Comparison of ENCODE assay signal across 22 mouse cellular contexts in genomic region chr2:92989593-92989992, GRCm38 (mm10). TPM values are rescaled to one million over a fixed set of nuclear protein-coding genes. Genes with fewer than 3 reads are reported as not detected.
DNase-seq lines count a peak whose midpoint lies in the region; ATAC-seq and TF ChIP-seq lines count a peak whose summit lies in the region.
"Had no signal": no experiment of that assay in that cellular context is flagged by ENCODE, and none has a peak within 500 bp of the region (broad histone marks: within the 10 kb centered on the region; RNA-seq: fewer than 3 reads in every experiment).

No protein-coding gene starts in this region.

- no peaks in the 10 kb centered on the region for H3K9me3 ChIP-seq in limb, embryonic 15.5 days
- H3K9me3 ChIP-seq in limb, embryonic 10.5 days (replicated peaks) = no peaks in the 10 kb centered on the region
- peaks cover 15% of the 10 kb centered on the region; the same call in 1 of the 2 replicates for H3K9me3 ChIP-seq in megakaryocyte, embryonic 14.5 days
- H3K9me3 ChIP-seq in stomach, postnatal 0 days (ENCODE audit: control insufficient read depth, low read length) = no peaks in the 10 kb centered on the region
- H3K9me3 ChIP-seq: heart, embryonic 13.5 days had no signal

- H3K9ac ChIP-seq in limb, embryonic 15.5 days = no peak overlapping the region
- H3K9ac ChIP-seq in stomach, postnatal 0 days (ENCODE audit: low read length) = no peak overlapping the region
- H3K9ac ChIP-seq: hindbrain, embryonic 14.5 days had no signal

- H3K27me3 ChIP-seq in limb, embryonic 15.5 days = no peaks in the 10 kb centered on the region
- no peaks in the 10 kb centered on the region for H3K27me3 ChIP-seq in limb, embryonic 10.5 days (ENCODE audit: low read depth, poor library complexity, severe bottlenecking)
- no peaks in the 10 kb centered on the region for H3K27me3 ChIP-seq in megakaryocyte, embryonic 14.5 days (replicated peaks)
- H3K27me3 ChIP-seq in stomach, postnatal 0 days (ENCODE audit: control insufficient read depth, insufficient read depth, low read length) = no peaks in the 10 kb centered on the region
- H3K27me3 ChIP-seq: heart, embryonic 13.5 days had no signal

- H3K4me2 ChIP-seq in limb, embryonic 15.5 days = no peak overlapping the region
- H3K4me2 ChIP-seq in stomach, postnatal 0 days (replicated peaks; ENCODE audit: low read depth) = no peak overlapping the region
- H3K4me2 ChIP-seq: heart, embryonic 13.5 days; hindbrain, embryonic 14.5 days had no signal

- peaks cover 62% of the 10 kb centered on the region for H3K36me3 ChIP-seq in limb, embryonic 15.5 days
- H3K36me3 ChIP-seq in limb, embryonic 10.5 days = peaks cover 59% of the 10 kb centered on the region
- peaks cover 98% of the 10 kb centered on the region for H3K36me3 ChIP-seq in megakaryocyte, embryonic 14.5 days (replicated peaks; ENCODE audit: low read length)
- peaks cover 3% of the 10 kb centered on the region for H3K36me3 ChIP-seq in stomach, postnatal 0 days (ENCODE audit: control insufficient read depth, insufficient read depth, low read length)

- peak overlapping the region; percentile 80; the same call in 1 of the 2 replicates for H3K27ac ChIP-seq in limb, embryonic 15.5 days
- no peak overlapping the region for H3K27ac ChIP-seq in limb, embryonic 10.5 days
- H3K27ac ChIP-seq in stomach, postnatal 0 days (replicated peaks) = peak overlapping the region; percentile 73
- H3K27ac ChIP-seq: heart, embryonic 13.5 days; hindbrain, embryonic 14.5 days; hindbrain, postnatal 0 days had no signal

- DNase-seq in limb, embryonic 10.5 days (ENCODE audit: low spot score) = no peak
- DNase-seq in stomach, postnatal 0 days (ENCODE audit: low spot score) = no peak
- DNase-seq in thymus, postnatal 4 days = no peak
- DNase-seq: adrenal gland, adult 2 months; adrenal gland, postnatal 14 days; B cell, adult 2 months; cerebellum, adult 11 months; cerebellum, adult 2 months; cerebellum, adult 9-11 months; cerebellum, postnatal 25 days; gastrocnemius, postnatal 25 days; heart, adult 18-20 months; heart, postnatal 14 days; heart, postnatal 4 days had no signal

- TF ChIP-seq EP300 in stomach, postnatal 0 days (optimal IDR thresholded peaks at IDR 0.05) = no peak

- TF ChIP-seq CTCF in stomach, postnatal 0 days (IDR thresholded peaks at IDR 0.05; ENCODE audit: low read depth) = no peak

- peaks cover 30% of the 10 kb centered on the region for H3K4me1 ChIP-seq in limb, embryonic 15.5 days
- peaks cover 31% of the 10 kb centered on the region for H3K4me1 ChIP-seq in limb, embryonic 10.5 days
- H3K4me1 ChIP-seq in megakaryocyte, embryonic 14.5 days = peaks cover 94% of the 10 kb centered on the region
- 0 out of 2 replicates have a peak, but pooled peaks cover 5% of the 10 kb centered on the region for H3K4me1 ChIP-seq in stomach, postnatal 0 days (replicated peaks; ENCODE audit: control insufficient read depth, insufficient read depth)

- no peak overlapping the region for H3K4me3 ChIP-seq in limb, embryonic 15.5 days
- H3K4me3 ChIP-seq in limb, embryonic 10.5 days = no peak overlapping the region
- peak overlapping the region; percentile 66 for H3K4me3 ChIP-seq in megakaryocyte, embryonic 14.5 days (replicated peaks)
- no peak overlapping the region for H3K4me3 ChIP-seq in stomach, postnatal 0 days (ENCODE audit: low read depth, low read length)
- H3K4me3 ChIP-seq: heart, embryonic 13.5 days had no signal

- WGBS in limb, embryonic 15.5 days = 83% methylated on average over 9 of the region's 9 CpGs
- 87% methylated on average over 9 of the region's 9 CpGs for WGBS in limb, embryonic 10.5 days
- WGBS in stomach, postnatal 0 days = 87% methylated on average over 9 of the region's 9 CpGs

- no peak for ATAC-seq in limb, embryonic 15.5 days (ENCODE audit: insufficient number of reproducible peaks, low FRiP score, low TSS enrichment, low read depth)
- ATAC-seq in megakaryocyte, adult 5-6 weeks (ENCODE audit: poor library complexity, severe bottlenecking) = no peak
- no peak for ATAC-seq in stomach, postnatal 0 days (ENCODE audit: low FRiP score, low TSS enrichment)
- ATAC-seq: forebrain, embryonic 14.5 days; hindbrain, postnatal 0 days; inflammation-experienced regulatory T-cells, adult 6 months had no signal

RNA-seq across cellular contexts. Expression of gene Prdm11, which starts 56.4 kb away (rescaled TPM):
- 10.0 and 10.2 TPM in 2 replicates for polyA plus RNA-seq in limb, embryonic 15.5 days (2015; fragmentation: Nextera tagmentation; extraction: Ambion mirVana)
- 2.8 and 3.4 TPM in 2 replicates for polyA plus RNA-seq in limb, embryonic 10.5 days (2016; fragmentation: Nextera tagmentation; extraction: Ambion mirVana)
- polyA plus RNA-seq in megakaryocyte, embryonic 14.5 days (2012; ENCODE audit: insufficient read depth, low replicate concordance) = 17.7 and 18.2 TPM in 2 replicates
- total RNA-seq in megakaryocyte, adult 5-6 weeks (2015) = 0.85 and 2.1 TPM in 2 replicates
- total RNA-seq in megakaryocyte, adult 5-6 weeks (2017) = 2.1 TPM in 2 replicates
- 5.8 and 6.2 TPM in 2 replicates for polyA plus RNA-seq in stomach, postnatal 0 days (2015; fragmentation: Nextera tagmentation; extraction: Ambion mirVana)
